Mouse (Mus musculus): ENCODE measurements around the gene Alox12. TPM values are rescaled to one million over a fixed set of nuclear protein-coding genes. Genes with fewer than 3 reads are reported as not detected.

The Alox12 gene
- polyA plus RNA-seq, 1 experiment from 2014 or later: 0.74 TPM

GRCm38 (mm10) chr11:70216103-70216502 lies 39.0 kb downstream of the Alox12 start:
- Histone ChIP-seq H3K4me2 (no peak overlapping the region), H3K27me3 (peaks cover 55% of the 10 kb centered on the region), H3K9me3 (replicated peaks) (no peaks in the 10 kb centered on the region), H3K27ac (no peak overlapping the region), H3K4me3 (no peak overlapping the region), H3K36me3 (ENCODE audit: poor library complexity, severe bottlenecking) (peaks cover 14% of the 10 kb centered on the region), H3K4me1 (peaks cover 39% of the 10 kb centered on the region), H3K9ac (no peak overlapping the region)
- ATAC-seq: no peak
- 68% methylated on average over 3 of the region's 3 CpGs for WGBS

DNA sequence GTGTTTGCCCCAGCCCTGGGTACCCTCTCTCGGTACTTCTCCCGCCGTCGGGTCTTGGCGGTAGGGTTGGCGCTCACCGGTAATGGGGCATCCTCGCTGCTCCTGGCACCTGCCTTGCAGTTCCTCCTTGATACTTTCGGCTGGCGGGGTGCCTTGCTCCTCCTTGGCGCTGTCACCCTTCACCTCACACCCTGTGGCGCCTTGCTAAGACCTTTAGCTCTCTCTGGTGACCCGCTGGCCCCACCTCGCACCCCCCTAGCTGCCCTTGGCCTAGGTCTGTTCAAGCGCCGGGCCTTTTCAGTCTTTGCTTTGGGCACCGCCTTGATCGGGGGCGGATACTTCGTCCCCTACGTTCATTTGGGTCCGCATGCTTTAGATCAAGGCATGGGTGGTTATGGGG lies 39.9 kb downstream of the Alox12 start:
- no peak overlapping the region for H3K4me2 ChIP-seq

DNA sequence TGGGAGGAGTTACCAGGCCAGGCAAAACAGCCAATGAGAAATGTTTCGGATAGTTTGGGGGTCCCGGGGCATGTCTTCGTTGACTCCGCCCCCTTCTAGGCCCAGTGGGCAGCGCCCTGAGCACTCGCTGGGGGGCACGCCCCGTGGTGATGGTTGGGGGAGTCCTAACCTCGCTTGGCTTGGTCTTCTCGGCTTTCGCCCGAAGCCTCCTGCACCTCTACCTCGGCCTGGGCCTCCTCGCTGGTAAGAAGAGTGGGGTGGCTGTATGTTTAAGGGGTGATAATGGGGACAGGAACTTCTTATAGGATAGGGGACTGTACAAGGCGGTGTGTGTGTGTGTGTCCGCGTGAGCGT lies 40.3 kb downstream of the Alox12 start:
- Histone ChIP-seq H3K27ac (no peak overlapping the region), H3K9me3 (replicated peaks) (no peaks in the 10 kb centered on the region), H3K27me3 (peaks cover 60% of the 10 kb centered on the region), H3K4me2 (peak overlapping the region; percentile 60), H3K4me1 (peaks cover 35% of the 10 kb centered on the region), H3K4me3 (peak overlapping the region; percentile 33), H3K36me3 (ENCODE audit: poor library complexity, severe bottlenecking) (peaks cover 14% of the 10 kb centered on the region), H3K9ac (peak overlapping the region; percentile 56; the same call in 1 of the 2 replicates)
- WGBS: 5% methylated on average over 18 of the region's 18 CpGs
- ATAC-seq: no peak

More for the DNA sequence above, 39.9 kb downstream of the Alox12 start:
- H3K9me3 ChIP-seq (replicated peaks): no peaks in the 10 kb centered on the region
- H3K27ac ChIP-seq: no peak overlapping the region
- WGBS: 9% methylated on average over 22 of the region's 22 CpGs
- no peak for ATAC-seq
- no peak overlapping the region for H3K9ac ChIP-seq
- peaks cover 60% of the 10 kb centered on the region for H3K27me3 ChIP-seq
- 0 out of 2 replicates have a peak overlapping the region, but pooled peaks have one; percentile 33 for H3K4me3 ChIP-seq
- peaks cover 39% of the 10 kb centered on the region for H3K4me1 ChIP-seq
- peaks cover 14% of the 10 kb centered on the region for H3K36me3 ChIP-seq (ENCODE audit: poor library complexity, severe bottlenecking)

- no peak overlapping the region for H3K27ac ChIP-seq
- H3K4me1 ChIP-seq: peaks cover 30% of the 10 kb centered on the region
- peaks cover 60% of the 10 kb centered on the region for H3K27me3 ChIP-seq
- H3K4me2 ChIP-seq: peak overlapping the region; percentile 60
- H3K4me3 ChIP-seq: peak overlapping the region; percentile 33
- 0 out of 2 replicates have a peak, but pooled peaks have one; percentile 44 for ATAC-seq
- under 1% methylated on average over 46 of the region's 46 CpGs for WGBS
- peaks cover 14% of the 10 kb centered on the region for H3K36me3 ChIP-seq (ENCODE audit: poor library complexity, severe bottlenecking)
- H3K9ac ChIP-seq: peak overlapping the region; percentile 56
- H3K9me3 ChIP-seq (replicated peaks): no peaks in the 10 kb centered on the region
Observed at GRCm38 (mm10) chr11:70214191-70214855, 40.8 kb downstream of the Alox12 start.

DNA sequence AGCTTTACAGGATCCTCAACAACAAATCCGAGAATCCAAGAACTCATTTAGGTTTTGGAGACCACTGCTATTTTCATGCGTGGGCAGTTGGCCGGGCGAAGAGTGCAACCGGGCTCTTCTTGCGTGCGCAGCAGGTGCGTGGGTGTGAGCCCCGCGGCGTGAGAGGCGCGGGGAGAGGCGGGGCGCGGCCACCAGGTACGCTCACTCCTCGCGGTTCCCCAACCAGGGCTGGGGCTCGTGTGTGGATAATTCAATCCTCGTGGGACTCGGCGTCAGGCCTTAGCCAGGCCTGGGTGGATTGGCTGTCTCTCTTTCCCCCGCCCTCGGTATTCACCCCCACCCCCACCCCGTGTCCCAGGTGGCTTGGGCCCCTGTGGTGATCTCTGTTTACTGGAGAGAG lies 41.4 kb downstream of the Alox12 start:
- Histone ChIP-seq H3K27ac (no peak overlapping the region), H3K27me3 (peaks cover 60% of the 10 kb centered on the region), H3K4me1 (peaks cover 24% of the 10 kb centered on the region), H3K4me2 (peak overlapping the region; percentile 60), H3K9ac (peak overlapping the region; percentile 56), H3K36me3 (ENCODE audit: poor library complexity, severe bottlenecking) (peaks cover 14% of the 10 kb centered on the region), H3K4me3 (peak overlapping the region; percentile 33), H3K9me3 (replicated peaks) (no peaks in the 10 kb centered on the region)
- no peak for ATAC-seq
- WGBS: 4% methylated on average over 26 of the region's 26 CpGs

- ATAC-seq: no peak
- peaks cover 60% of the 10 kb centered on the region for H3K27me3 ChIP-seq
Observed at GRCm38 (mm10) chr11:70212896-70213295, 42.3 kb downstream of the Alox12 start.

DNA sequence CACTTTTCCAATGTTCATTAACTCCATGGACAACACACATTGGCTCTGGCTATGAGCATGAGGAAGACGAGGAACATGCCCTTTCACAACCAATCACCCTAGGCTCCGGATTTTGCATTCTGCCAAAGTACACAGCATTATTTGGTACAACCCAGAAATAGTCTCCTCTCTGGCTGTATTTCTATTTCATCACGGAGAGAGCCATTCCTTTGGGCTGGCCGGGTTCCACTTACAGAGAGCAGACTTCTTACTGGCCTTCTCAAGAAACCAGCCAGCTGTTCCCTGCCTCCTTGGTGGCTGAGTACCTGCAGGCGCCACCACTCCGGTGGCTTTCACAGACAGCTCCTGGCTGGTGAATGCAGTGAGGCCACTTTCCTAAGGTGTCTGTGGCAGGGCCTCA lies 42.7 kb downstream of the Alox12 start, which contains the start of gene Slc16a11:
Slc16a11 (plus strand) TSS at position 330 of the 400 bp plus-strand sequence.
- Histone ChIP-seq H3K27me3 (peaks cover 59% of the 10 kb centered on the region), H3K4me2 (peak within 1 kb of the TSS; percentile 60), H3K4me3 (peak within 1 kb of the TSS; percentile 33), H3K36me3 (ENCODE audit: poor library complexity, severe bottlenecking) (peaks cover 8% of the 10 kb centered on the region), H3K9me3 (replicated peaks) (no peaks in the 10 kb centered on the region), H3K4me1 (peaks cover 18% of the 10 kb centered on the region), H3K27ac (no peak within 1 kb of the TSS), H3K9ac (no peak within 1 kb of the TSS)
- no peak for ATAC-seq
- 65% methylated on average over 6 of the region's 6 CpGs for WGBS

More at GRCm38 (mm10) chr11:70212896-70213295, 42.3 kb downstream of the Alox12 start:
- 7% methylated on average over 9 of the region's 9 CpGs for WGBS
- no peak overlapping the region for H3K27ac ChIP-seq
- no peak overlapping the region for H3K4me2 ChIP-seq
- peaks cover 13% of the 10 kb centered on the region for H3K36me3 ChIP-seq (ENCODE audit: poor library complexity, severe bottlenecking)
- no peak overlapping the region for H3K9ac ChIP-seq
- no peak overlapping the region for H3K4me3 ChIP-seq
- peaks cover 18% of the 10 kb centered on the region for H3K4me1 ChIP-seq
- no peaks in the 10 kb centered on the region for H3K9me3 ChIP-seq (replicated peaks)

GRCm38 (mm10) chr11:70211972-70212371 lies 43.2 kb downstream of the Alox12 start:
- 75% methylated on average over 6 of the region's 6 CpGs for WGBS
- ATAC-seq: no peak

GRCm38 (mm10) chr11:70210681-70211080 lies 44.5 kb downstream of the Alox12 start:
- 90% methylated on average over 2 of the region's 2 CpGs for WGBS
- H3K9ac ChIP-seq: 0 out of 2 replicates have a peak overlapping the region, but pooled peaks have one; percentile 10
- H3K4me2 ChIP-seq: no peak overlapping the region
- H3K36me3 ChIP-seq (ENCODE audit: poor library complexity, severe bottlenecking): no peaks in the 10 kb centered on the region
- no peak for ATAC-seq
- peaks cover 18% of the 10 kb centered on the region for H3K4me1 ChIP-seq
- H3K27me3 ChIP-seq: peaks cover 41% of the 10 kb centered on the region
- no peak overlapping the region for H3K4me3 ChIP-seq
- no peak overlapping the region for H3K27ac ChIP-seq
- H3K9me3 ChIP-seq (replicated peaks): no peaks in the 10 kb centered on the region

More at GRCm38 (mm10) chr11:70211972-70212371, 43.2 kb downstream of the Alox12 start:
- Histone ChIP-seq H3K4me3 (no peak overlapping the region), H3K36me3 (ENCODE audit: poor library complexity, severe bottlenecking) (peaks cover 3% of the 10 kb centered on the region), H3K27ac (no peak overlapping the region), H3K9ac (no peak overlapping the region), H3K4me1 (peaks cover 18% of the 10 kb centered on the region), H3K9me3 (replicated peaks) (no peaks in the 10 kb centered on the region), H3K27me3 (peaks cover 54% of the 10 kb centered on the region), H3K4me2 (no peak overlapping the region)

- H3K4me1 ChIP-seq: peaks cover 4% of the 10 kb centered on the region
- H3K9ac ChIP-seq: no peak overlapping the region
- no peaks in the 10 kb centered on the region for H3K9me3 ChIP-seq (replicated peaks)
- no peaks in the 10 kb centered on the region for H3K36me3 ChIP-seq (ENCODE audit: poor library complexity, severe bottlenecking)
- H3K4me2 ChIP-seq: no peak overlapping the region
- no peak overlapping the region for H3K27ac ChIP-seq
- no peak for ATAC-seq
- 82% methylated on average over 5 of the region's 5 CpGs for WGBS
- no peak overlapping the region for H3K4me3 ChIP-seq
- peaks cover 23% of the 10 kb centered on the region for H3K27me3 ChIP-seq
Observed at GRCm38 (mm10) chr11:70208778-70209388, 46.3 kb downstream of the Alox12 start.

DNA sequence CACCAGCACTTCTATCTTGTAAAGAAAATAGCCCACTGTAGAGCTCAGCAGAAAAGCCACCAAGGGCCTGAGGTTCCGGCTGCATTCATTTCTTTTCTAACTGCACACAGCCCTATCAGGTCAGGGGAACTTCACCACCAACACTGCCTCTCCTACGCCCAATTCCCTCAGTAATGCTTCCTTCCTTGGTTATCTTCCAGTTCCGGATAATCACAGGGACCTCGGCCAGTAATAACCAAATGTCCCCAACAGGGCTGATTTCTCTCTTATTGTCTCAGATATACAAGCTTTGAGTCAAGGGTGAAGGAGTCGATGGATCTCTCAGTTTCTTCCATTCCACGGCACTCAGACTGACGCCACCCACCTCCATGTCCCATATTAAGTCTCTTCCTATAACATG lies 47.9 kb downstream of the Alox12 start:
- no peaks in the 10 kb centered on the region for H3K36me3 ChIP-seq (ENCODE audit: poor library complexity, severe bottlenecking)
- WGBS: 91% methylated on average over 7 of the region's 7 CpGs
- H3K4me1 ChIP-seq: no peaks in the 10 kb centered on the region
- H3K27ac ChIP-seq: no peak overlapping the region
- H3K4me3 ChIP-seq: no peak overlapping the region
- ATAC-seq: no peak
- H3K9me3 ChIP-seq (replicated peaks): no peaks in the 10 kb centered on the region
- H3K9ac ChIP-seq: no peak overlapping the region
- no peak overlapping the region for H3K4me2 ChIP-seq
- peaks cover 9% of the 10 kb centered on the region for H3K27me3 ChIP-seq

- WGBS: 79% methylated on average over 2 of the region's 2 CpGs
- Histone ChIP-seq H3K27me3 (0 out of 2 replicates have a peak, but pooled peaks cover 5% of the 10 kb centered on the region), H3K9me3 (replicated peaks) (no peaks in the 10 kb centered on the region), H3K36me3 (ENCODE audit: poor library complexity, severe bottlenecking) (no peaks in the 10 kb centered on the region), H3K4me3 (no peak overlapping the region), H3K4me2 (no peak overlapping the region), H3K9ac (no peak overlapping the region), H3K27ac (no peak overlapping the region), H3K4me1 (no peaks in the 10 kb centered on the region)
- ATAC-seq: no peak
Observed at GRCm38 (mm10) chr11:70206801-70207200, 48.4 kb downstream of the Alox12 start.
